Mouse (Mus musculus) ES-Bruce4 (cell line): ENCODE measurements around the gene Msi2. TPM values are rescaled to one million over a fixed set of nuclear protein-coding genes. Genes with fewer than 3 reads are reported as not detected.

Source experiments
- H3K27ac ChIP-seq: 2 replicates; pipeline ENCODE4 v1.5.1; 2012; ENCODE audit warnings: low read length, inconsistent platforms; ENCODE audit not compliant: insufficient read depth
- H3K27me3 ChIP-seq: 2 replicates; pipeline ENCODE4 v1.6.1; 2012; ENCODE audit warnings: mild to moderate bottlenecking, low read length, inconsistent platforms; ENCODE audit not compliant: control insufficient read depth, poor library complexity, insufficient read depth, severe bottlenecking
- H3K36me3 ChIP-seq: 2 replicates; pipeline ENCODE4 v1.6.1; 2012; ENCODE audit warnings: inconsistent platforms, mild to moderate bottlenecking, low read length, moderate library complexity; ENCODE audit not compliant: control insufficient read depth, poor library complexity, insufficient read depth, severe bottlenecking
- H3K4me1 ChIP-seq: one replicate; pipeline ENCODE4 v1.8.1; 2011; ENCODE audit warnings: low read length; ENCODE audit not compliant: control insufficient read depth, insufficient read depth
- H3K4me3 ChIP-seq: 2 replicates; pipeline ENCODE4 v1.5.1; 2011; ENCODE audit warnings: low read depth, mild to moderate bottlenecking, low read length
- H3K9ac ChIP-seq: 2 replicates; pipeline ENCODE4 v1.6.1; 2012; ENCODE audit warnings: low read depth, mild to moderate bottlenecking, inconsistent platforms; ENCODE audit not compliant: poor library complexity, severe bottlenecking
- H3K9me3 ChIP-seq: replicated peaks from 2 replicates; pipeline ENCODE4 v1.6.1; 2012; ENCODE audit warnings: mild to moderate bottlenecking, low read length, inconsistent platforms; ENCODE audit not compliant: control insufficient read depth, poor library complexity, insufficient read depth, severe bottlenecking
- CTCF ChIP-seq: IDR thresholded peaks from one replicate; pipeline ENCODE4 v1.8.1; 2011; ENCODE audit warnings: low read depth, low read length
- EP300 ChIP-seq: IDR thresholded peaks from 2 replicates; pipeline ENCODE4 v1.6.1; 2011; ENCODE audit warnings: low read depth, low read length; ENCODE audit not compliant: insufficient read depth
- POLR2A ChIP-seq: IDR thresholded peaks from one replicate; pipeline ENCODE4 v1.8.1; 2011; ENCODE audit warnings: low read length; ENCODE audit not compliant: insufficient read depth
- polyA plus RNA-seq: library from polyadenylated mRNA; stranded (reverse); fragments of >200 nt; gene quantifications from 2 replicates; pipeline ENCODE4 v1.2.4, GENCODE M21; 2011; ENCODE audit warnings: low read depth; ENCODE audit not compliant: missing spikeins, insufficient read depth, insufficient read length

Msi2 gene
- polyA plus RNA-seq, 1 experiment = 110 TPM

DNA sequence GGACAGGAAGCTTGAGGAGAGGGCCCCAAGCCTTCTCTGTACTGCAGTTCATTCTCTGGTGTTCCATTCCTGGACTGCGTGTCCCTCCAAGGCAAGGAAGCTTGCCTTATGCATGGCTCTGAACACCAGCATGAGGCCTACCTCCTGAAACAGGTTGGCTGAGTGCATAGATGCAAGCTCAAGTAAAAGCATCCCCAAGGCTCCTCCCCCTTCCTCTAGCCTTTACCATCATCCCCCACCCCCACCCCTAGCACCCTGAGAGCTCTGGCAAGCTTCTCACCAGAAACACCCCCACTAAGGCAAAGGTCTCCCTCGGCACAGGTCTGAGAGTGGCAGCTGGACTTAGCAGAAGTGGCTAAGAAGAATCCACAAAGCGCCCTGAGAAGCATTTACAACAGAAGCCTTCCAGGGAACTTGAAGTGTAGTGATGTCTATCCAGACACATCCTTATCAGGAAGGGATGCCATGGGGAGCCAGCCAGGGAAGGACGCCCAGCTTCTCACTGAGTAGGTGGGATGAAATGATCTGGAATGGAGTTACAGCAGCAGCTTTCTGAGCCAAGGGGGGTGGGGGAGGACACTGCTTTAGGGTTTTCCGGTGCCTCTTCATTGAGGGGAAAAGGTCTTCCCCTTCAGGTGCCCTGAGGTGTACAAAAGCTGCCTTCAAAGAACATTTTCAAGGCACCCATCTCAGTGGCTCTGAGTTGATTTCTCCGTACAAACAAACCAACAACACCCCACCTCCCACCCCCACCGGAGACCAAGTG lies 141.9 kb downstream of the Msi2 start:
- Histone ChIP-seq H3K36me3 (0 out of 2 replicates have a peak, but pooled peaks cover 4% of the 10 kb centered on the region), H3K9ac (no peak overlapping the region), H3K4me3 (no peak overlapping the region), H3K9me3 (no peaks in the 10 kb centered on the region), H3K27ac (peak overlapping the region; percentile 42), H3K4me1 (peaks cover 18% of the 10 kb centered on the region), H3K27me3 (no peaks in the 10 kb centered on the region)
- TF ChIP-seq CTCF (no peak), EP300 (no peak)

GRCm38 (mm10) chr11:88574575-88575360 lies 143.5 kb downstream of the Msi2 start:
- Histone ChIP-seq H3K27ac (no peak overlapping the region), H3K36me3 (0 out of 2 replicates have a peak, but pooled peaks cover 2% of the 10 kb centered on the region), H3K27me3 (no peaks in the 10 kb centered on the region), H3K4me3 (no peak overlapping the region), H3K9me3 (no peaks in the 10 kb centered on the region), H3K4me1 (peaks cover 18% of the 10 kb centered on the region), H3K9ac (no peak overlapping the region)
- no peak for TF ChIP-seq EP300
- no peak for TF ChIP-seq CTCF
- TF ChIP-seq POLR2A = no peak

GRCm38 (mm10) chr11:88573013-88573412 lies 145.3 kb downstream of the Msi2 start:
- H3K36me3 ChIP-seq = 0 out of 2 replicates have a peak, but pooled peaks cover 2% of the 10 kb centered on the region
- H3K9me3 ChIP-seq = no peaks in the 10 kb centered on the region
- no peak overlapping the region for H3K27ac ChIP-seq
- no peak overlapping the region for H3K9ac ChIP-seq
- no peaks in the 10 kb centered on the region for H3K27me3 ChIP-seq
- H3K4me1 ChIP-seq = peaks cover 18% of the 10 kb centered on the region
- TF ChIP-seq POLR2A (no peak), CTCF (no peak), EP300 (no peak)
- H3K4me3 ChIP-seq = no peak overlapping the region

DNA sequence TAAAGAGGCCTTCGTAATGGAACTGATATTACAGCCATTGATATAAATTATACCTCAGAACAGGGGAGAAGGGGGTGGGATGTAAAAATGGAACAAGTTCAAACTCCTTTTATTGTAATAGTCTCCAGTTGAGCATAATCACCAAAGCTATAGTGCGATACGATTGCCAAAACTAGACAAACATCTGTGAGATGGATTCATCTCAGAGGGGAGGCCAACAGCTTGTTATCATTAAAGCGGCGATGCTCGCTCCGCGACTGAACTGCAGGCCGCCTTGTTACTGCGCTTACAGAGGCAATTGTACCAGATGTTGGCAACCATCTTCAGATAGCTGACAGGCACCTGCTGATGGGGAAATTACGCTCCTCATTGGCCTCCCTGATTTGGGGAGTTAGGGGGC lies 145.9 kb downstream of the Msi2 start:
- Histone ChIP-seq H3K4me3 (no peak overlapping the region), H3K27me3 (no peaks in the 10 kb centered on the region), H3K9me3 (no peaks in the 10 kb centered on the region), H3K4me1 (peaks cover 17% of the 10 kb centered on the region), H3K36me3 (0 out of 2 replicates have a peak, but pooled peaks cover 2% of the 10 kb centered on the region), H3K9ac (no peak overlapping the region), H3K27ac (no peak overlapping the region)
- TF ChIP-seq CTCF (no peak), EP300 (no peak), POLR2A (no peak)

DNA sequence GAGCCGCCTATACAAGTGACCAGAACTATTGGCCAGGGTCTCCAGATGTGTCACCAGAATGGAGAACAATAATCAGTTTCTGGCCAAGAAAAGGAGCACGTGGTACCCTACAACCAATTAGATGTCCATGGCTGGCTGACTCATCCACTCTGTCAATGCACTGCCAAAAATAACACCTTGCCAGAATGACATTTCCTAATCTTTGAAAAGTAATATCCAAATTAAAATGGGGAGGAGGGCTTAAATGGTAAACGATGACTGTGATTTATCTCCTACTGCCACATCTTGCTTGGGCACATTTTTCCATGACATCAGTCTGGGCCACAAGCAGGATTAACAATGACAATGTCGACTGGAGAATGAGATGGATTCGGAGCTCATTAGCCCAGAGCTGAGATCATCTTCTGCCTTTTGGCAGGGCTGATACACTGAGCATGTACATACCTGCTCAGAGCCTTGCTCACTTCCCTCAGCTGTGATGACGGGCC lies 147.6 kb downstream of the Msi2 start:
- no peak overlapping the region for H3K27ac ChIP-seq
- no peak overlapping the region for H3K4me3 ChIP-seq
- no peak overlapping the region for H3K9ac ChIP-seq
- no peaks in the 10 kb centered on the region for H3K9me3 ChIP-seq
- peaks cover 3% of the 10 kb centered on the region for H3K4me1 ChIP-seq
- no peaks in the 10 kb centered on the region for H3K27me3 ChIP-seq
- TF ChIP-seq CTCF (no peak), POLR2A (no peak), EP300 (no peak)
- H3K36me3 ChIP-seq = 0 out of 2 replicates have a peak, but pooled peaks cover 2% of the 10 kb centered on the region
